7 mouse cellular contexts compared by ENCODE assay signal in genomic region chr9:116122969-116123589, GRCm38 (mm10). TPM values are rescaled to one million over a fixed set of nuclear protein-coding genes. Genes with fewer than 3 reads are reported as not detected.
DNase-seq lines count a peak whose midpoint lies in the region; ATAC-seq and TF ChIP-seq lines count a peak whose summit lies in the region.

No protein-coding gene starts in this region.

- intact Hi-C loops in left cerebral cortex, adult 2 months (cut with DNase I) = no loop called here

- no peak for DNase-seq in left cerebral cortex, adult 2 months (ENCODE audit: extremely low spot score in 1 of 2, low spot score in 2 of 2)
- DNase-seq in left cerebral cortex, adult 18-20 months (ENCODE audit: low spot score in 2 of 2) = no peak
- no peak for DNase-seq in embryonic facial prominence, embryonic 10.5 days (ENCODE audit: low spot score)
- no peak for DNase-seq in adipocyte (ENCODE audit: low spot score)
- DNase-seq in right cerebral cortex, postnatal 25 days = no peak

- H3K27ac ChIP-seq in left cerebral cortex, adult 2 months = peak overlapping the region; percentile 15; the same call in 1 of the 2 replicates
- H3K27ac ChIP-seq in embryonic facial prominence, embryonic 10.5 days (replicated peaks) = peak overlapping the region; percentile 75
- peak overlapping the region; percentile 41; the same call in 1 of the 2 replicates for H3K27ac ChIP-seq in intestine, postnatal 0 days (ENCODE audit: low read depth, low read length)
- peak overlapping the region; percentile 68 for H3K27ac ChIP-seq in small intestine, adult 2 months (ENCODE audit: insufficient read depth, low read depth, low read length)

- TF ChIP-seq POLR2A in small intestine, adult 2 months (IDR thresholded peaks at IDR 0.05; ENCODE audit: low read depth, low read length) = no peak

- no peak overlapping the region for H3K4me3 ChIP-seq in left cerebral cortex, adult 2 months
- H3K4me3 ChIP-seq in embryonic facial prominence, embryonic 10.5 days = no peak overlapping the region
- no peak overlapping the region for H3K4me3 ChIP-seq in intestine, postnatal 0 days (ENCODE audit: low read depth, low read length)
- H3K4me3 ChIP-seq in small intestine, adult 2 months (ENCODE audit: low read depth, low read length) = no peak overlapping the region

- H3K27me3 ChIP-seq in embryonic facial prominence, embryonic 10.5 days (replicated peaks; ENCODE audit: low read depth, poor library complexity, severe bottlenecking) = no peaks in the 10 kb centered on the region
- no peaks in the 10 kb centered on the region for H3K27me3 ChIP-seq in intestine, postnatal 0 days (replicated peaks; ENCODE audit: control insufficient read depth, insufficient read depth, low read length)
- H3K27me3 ChIP-seq in small intestine, adult 2 months (ENCODE audit: control insufficient read depth, insufficient read depth, low read length) = no peaks in the 10 kb centered on the region

- H3K4me2 ChIP-seq in intestine, postnatal 0 days (replicated peaks; ENCODE audit: low read depth) = no peak overlapping the region

- 0 out of 2 replicates have a peak, but pooled peaks have one; percentile 45 for ATAC-seq in intestine, postnatal 0 days

- TF ChIP-seq CTCF in left cerebral cortex, adult 2 months (IDR thresholded peaks at IDR 0.05) = no peak
- TF ChIP-seq CTCF in intestine, postnatal 0 days (IDR thresholded peaks at IDR 0.05; ENCODE audit: low read depth) = no peak
- TF ChIP-seq CTCF in small intestine, adult 2 months (IDR thresholded peaks at IDR 0.05; ENCODE audit: extremely low read depth, insufficient read length, insufficient replicate concordance, low read depth, low read length) = no peak

- WGBS in embryonic facial prominence, embryonic 10.5 days = 61% methylated on average over 9 of the region's 9 CpGs
- WGBS in intestine, postnatal 0 days = 49% methylated on average over 9 of the region's 9 CpGs
- 75% methylated on average over 9 of the region's 9 CpGs for WGBS in small intestine, adult 2 months

- peaks cover 25% of the 10 kb centered on the region for H3K4me1 ChIP-seq in embryonic facial prominence, embryonic 10.5 days
- no peaks in the 10 kb centered on the region for H3K4me1 ChIP-seq in intestine, postnatal 0 days (replicated peaks; ENCODE audit: control insufficient read depth, insufficient read depth, low read length)
- peaks cover 6% of the 10 kb centered on the region for H3K4me1 ChIP-seq in small intestine, adult 2 months (ENCODE audit: control insufficient read depth, insufficient read depth, insufficient read length, low read length)

- H3K36me3 ChIP-seq in embryonic facial prominence, embryonic 10.5 days (replicated peaks) = peaks cover 21% of the 10 kb centered on the region; the same call in 1 of the 2 replicates
- H3K36me3 ChIP-seq in intestine, postnatal 0 days (ENCODE audit: control insufficient read depth, insufficient read depth) = peaks cover 67% of the 10 kb centered on the region
- peaks cover 24% of the 10 kb centered on the region for H3K36me3 ChIP-seq in small intestine, adult 2 months (ENCODE audit: control insufficient read depth, insufficient read depth, low read length)

- H3K9me3 ChIP-seq in embryonic facial prominence, embryonic 10.5 days = no peaks in the 10 kb centered on the region
- no peaks in the 10 kb centered on the region for H3K9me3 ChIP-seq in intestine, postnatal 0 days (ENCODE audit: control insufficient read depth)

- no peak overlapping the region for H3K9ac ChIP-seq in intestine, postnatal 0 days (ENCODE audit: low read depth, low read length)

RNA-seq across cellular contexts. Expression of gene Tgfbr2, which starts 52.1 kb away (rescaled TPM):
- total RNA-seq in left cerebral cortex, adult 2 months (2021) = 10 to 100 TPM; 10.3 to 12.6 TPM
- 10 to 100 TPM; 12.4 to 13.1 TPM for total RNA-seq in left cerebral cortex, adult 18-20 months (2021)
- 8.6 and 9.2 TPM in 2 replicates for polyA plus RNA-seq in embryonic facial prominence, embryonic 10.5 days (2016; fragmentation: Nextera tagmentation; extraction: Ambion mirVana)
- 16.0 and 16.1 TPM in 2 replicates for polyA plus RNA-seq in intestine, postnatal 0 days (2015; fragmentation: Nextera tagmentation; extraction: Ambion mirVana)
- 19.6 and 27.2 TPM in 2 replicates for polyA plus RNA-seq in small intestine, adult 2 months (2012; rRNA removed)

Comparison
In these comparisons a context has a peak if more than half of its experiments do, and no peak if none do; other contexts are left out.
1. H3K27ac ChIP-seq: peak in every context shown above with its lines; median percentile 75 in embryonic facial prominence, embryonic 10.5 days; 68 in small intestine, adult 2 months; 41 in intestine, postnatal 0 days; 15 in left cerebral cortex, adult 2 months.